Mouse (Mus musculus) bone marrow, adult 2 months (tissue): ENCODE measurements around the gene Flrt3.

Experiments used
- CTCF ChIP-seq: fragments of 200-500 bp; IDR thresholded peaks from 2 replicates; pipeline ENCODE4 v1.5.1; 2011; ENCODE audit warnings: low read length, control low read depth; ENCODE audit not compliant: control insufficient read depth, insufficient read depth
- POLR2A ChIP-seq: fragments of 200-500 bp; IDR thresholded peaks from 2 replicates; pipeline ENCODE4 v1.6.1; 2011; ENCODE audit warnings: low read depth, mild to moderate bottlenecking, control low read depth, low read length, borderline replicate concordance; ENCODE audit not compliant: control insufficient read depth

GRCm38 (mm10) chr2:140664381-140664780, 6.9 kb downstream of the Flrt3 start:
- TF ChIP-seq CTCF, result no peak
- no peak for TF ChIP-seq POLR2A
